Mouse (Mus musculus): ENCODE measurements around the gene Sptbn1.

Sptbn1 gene

DNA sequence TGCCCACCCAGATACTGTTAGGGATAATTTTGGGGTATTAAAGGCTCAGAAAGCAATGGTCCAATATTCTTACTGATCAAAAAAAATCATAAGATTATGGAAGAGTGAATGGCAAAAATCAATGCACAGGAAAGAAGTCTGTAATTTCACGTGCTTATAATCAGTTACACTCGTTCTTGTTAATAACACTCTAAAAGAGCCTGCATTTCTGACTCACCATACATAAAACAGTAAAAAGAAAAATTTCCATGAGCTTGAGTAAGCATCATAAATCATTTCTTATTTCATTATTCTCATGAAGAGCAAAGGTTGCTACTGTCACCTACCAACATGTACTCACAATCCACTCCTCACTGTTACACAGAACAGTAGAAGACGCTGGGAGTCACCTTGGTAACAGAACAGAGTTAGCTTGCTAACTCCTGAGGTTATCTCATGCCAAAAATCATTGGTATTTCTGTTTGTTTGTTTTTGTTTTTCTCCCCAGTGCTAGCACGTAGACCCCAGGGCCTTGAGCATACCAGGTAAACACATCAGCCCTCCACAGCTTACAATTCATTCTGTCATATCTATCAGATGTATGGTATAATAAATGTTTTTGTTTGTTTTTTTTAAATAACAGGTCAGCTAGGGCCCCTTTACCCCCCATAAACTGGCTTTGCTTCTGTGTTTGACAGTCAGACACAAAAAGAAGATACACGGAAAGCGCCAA is 57.7 kb downstream of the Sptbn1 start:
- no peak for DNase-seq

DNA sequence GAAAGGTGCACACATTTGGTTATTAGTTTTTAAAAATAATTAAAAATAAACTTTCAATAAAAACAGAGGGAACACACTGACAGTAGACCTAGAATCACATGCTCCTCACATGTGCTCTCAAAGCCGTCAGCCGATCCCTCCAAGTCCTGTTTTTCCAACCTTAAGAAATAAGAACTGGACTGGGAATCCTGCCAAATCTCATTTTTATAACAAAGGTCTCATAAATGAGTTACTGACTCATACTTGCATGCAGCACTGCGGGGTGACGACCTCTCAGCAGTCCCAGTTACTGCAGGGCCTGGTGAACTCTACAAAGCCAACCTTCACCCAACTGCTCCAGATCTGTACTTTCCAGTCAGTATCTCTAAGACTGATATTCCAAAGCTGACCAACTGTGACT is 58.5 kb downstream of the Sptbn1 start:
- DNase-seq = no peak

DNA sequence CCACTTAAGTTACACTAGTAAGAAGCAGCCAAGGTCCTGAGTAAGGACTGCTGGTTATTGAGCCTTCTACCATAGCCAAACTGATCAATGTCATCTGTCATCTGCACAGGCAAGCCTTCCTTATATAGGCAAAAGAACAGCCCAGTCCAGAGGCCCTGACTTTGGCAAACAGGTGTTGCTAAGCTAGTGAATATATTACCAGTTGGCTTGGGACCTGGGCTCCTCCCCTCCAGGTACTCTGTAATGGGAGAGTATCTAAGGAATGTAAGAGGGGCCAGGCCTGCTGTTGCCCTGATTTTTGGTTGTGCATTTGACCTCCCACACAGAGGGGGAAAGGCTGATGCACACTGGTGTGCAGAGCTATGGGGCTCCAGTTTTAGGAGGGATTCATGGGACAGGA is 63.6 kb downstream of the Sptbn1 start:
- no peak for DNase-seq

DNA sequence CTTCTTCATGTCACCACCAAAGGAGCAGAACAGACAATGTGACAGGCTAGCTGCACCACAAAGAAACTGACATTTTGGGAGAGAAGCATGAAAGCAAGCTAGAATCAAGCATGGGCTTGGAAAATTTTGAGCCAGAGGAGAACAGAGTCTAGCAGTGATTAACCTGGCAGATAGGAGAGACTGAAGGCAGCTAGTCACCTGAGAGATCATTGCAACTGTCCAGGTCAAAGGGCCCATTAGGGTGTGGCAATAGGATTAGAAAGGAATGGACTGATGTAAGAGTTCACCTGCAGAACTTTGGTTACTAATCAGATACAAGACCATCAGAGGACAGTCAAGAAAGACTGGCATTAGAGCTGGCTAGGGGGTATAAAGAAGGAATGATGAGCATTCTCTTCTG is 67.6 kb downstream of the Sptbn1 start:
- DNase-seq = no peak

DNA sequence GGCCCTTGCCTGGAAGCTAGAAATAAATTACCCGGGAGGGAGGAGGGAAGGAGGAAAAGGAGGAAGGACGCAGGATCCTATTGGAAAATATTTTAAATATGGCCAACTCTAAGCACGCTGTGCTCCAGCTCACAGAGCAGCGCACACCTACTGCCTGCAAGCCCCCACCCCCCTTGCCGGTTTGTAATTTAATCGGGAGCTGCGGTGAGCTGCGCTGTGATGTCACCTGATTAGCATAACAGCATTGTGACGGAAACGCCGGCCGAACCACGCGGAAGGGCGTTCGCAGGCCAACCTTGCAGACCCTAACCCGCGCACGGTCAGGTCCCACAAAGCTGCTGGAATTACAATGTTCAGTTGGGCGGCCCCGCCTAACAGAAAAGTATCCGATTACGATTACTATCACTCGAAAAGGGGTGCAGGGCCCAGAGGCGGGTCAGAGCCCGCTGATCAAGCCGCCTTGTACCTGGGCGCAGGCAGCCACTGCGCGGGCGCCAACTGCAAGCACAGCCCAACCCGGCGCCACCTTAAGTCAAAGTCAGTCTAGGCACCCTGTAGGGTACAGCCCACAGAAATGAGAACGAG is 69.8 kb downstream of the Sptbn1 start:
- DNase-seq = peak; percentile 39

DNA sequence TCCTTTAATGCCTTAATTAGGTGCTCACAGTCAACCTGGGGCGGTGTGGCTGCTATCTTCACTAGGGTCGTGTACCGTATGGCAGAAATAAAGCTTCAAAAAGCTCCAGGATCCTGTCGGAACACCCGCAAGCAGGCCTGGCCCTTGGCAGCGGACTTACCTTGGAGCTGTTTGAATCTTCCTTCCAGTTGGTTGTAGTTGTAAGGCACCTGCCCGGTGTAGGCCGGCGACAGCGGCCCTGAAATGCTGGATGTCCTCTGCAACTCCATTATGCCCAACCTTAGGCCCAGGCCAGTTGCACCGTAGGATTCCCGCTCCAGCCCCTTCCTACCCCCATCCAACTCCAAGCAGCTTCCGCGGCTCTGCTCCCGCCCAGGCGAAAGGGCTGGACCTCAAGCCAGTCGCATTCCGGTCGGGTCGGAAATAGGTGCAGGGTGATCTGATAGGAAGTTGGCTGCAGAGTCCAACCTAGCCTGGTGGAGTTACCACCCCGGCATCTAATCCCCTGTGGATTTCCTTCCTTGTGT is 70.3 kb downstream of the Sptbn1 start:
- peak; percentile 34 for DNase-seq

DNA sequence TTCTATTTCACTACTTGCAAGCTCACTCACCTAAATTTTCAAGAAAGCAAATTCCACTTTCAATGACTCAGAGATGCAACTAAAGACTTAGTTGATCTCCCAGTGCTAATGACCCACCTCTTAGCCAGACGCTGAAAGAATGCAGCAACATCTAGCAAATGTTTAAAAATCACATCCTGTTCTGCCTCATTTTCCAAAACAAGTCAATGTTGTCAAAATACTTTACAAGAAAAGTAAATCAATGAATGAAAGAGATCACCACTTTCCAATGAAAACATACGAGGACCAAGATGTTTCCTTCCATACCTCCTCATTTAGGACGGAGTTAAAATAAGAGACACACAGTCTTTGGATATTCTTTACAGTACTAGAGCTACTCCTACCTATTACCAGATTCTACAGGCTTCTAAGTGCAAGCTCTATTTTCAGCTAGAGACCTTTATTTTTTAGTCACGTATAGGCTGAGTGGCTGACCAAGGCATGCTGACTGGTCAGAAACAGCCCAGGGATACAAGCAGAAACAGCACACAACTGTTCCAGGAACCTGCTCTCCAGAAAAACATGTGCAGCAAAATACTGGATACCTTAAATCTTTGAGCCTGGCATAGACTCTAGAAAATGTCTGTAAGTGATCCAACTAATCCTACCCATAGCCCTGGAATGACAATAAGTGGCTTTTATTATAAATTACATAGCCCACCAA is 71.5 kb downstream of the Sptbn1 start:
- no peak for DNase-seq

DNA sequence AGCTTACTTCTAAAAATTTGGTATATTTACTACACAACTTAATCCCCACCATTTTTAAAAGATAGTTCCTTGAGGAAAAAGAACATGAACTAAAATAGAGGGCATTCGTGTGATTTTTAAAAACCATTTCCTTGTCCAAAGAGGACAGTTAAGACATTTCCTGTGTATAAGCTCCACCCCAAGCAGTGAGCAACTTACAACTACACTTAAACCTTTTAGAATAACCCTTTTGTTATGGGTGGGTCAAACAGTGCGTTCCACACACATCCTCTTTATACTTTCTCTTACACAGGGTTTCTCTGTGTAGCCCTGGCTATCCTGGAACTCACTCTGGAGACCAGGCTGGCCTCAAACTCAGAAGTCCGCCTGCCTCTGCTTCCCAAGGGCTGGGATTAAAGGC is 72.2 kb downstream of the Sptbn1 start:
- DNase-seq = no peak

DNA sequence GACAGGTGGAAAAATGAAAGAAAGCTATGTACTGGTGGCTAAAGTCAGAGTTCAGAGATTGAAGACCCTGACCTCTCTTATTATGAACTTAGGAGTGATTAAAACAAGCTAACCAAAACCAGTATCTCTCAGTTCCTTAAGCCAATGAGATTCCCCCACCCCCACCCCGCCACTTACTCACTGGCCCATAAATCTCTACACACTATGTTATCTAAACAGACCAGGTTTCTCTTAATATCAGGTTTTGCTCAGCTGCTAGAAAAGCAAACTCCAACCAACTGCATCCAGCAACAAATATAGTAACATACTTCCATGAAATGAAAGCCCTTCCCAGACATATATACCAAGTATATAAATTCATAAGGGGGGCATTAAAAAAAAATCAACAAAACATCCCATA is 73.2 kb downstream of the Sptbn1 start:
- no peak for DNase-seq

DNA sequence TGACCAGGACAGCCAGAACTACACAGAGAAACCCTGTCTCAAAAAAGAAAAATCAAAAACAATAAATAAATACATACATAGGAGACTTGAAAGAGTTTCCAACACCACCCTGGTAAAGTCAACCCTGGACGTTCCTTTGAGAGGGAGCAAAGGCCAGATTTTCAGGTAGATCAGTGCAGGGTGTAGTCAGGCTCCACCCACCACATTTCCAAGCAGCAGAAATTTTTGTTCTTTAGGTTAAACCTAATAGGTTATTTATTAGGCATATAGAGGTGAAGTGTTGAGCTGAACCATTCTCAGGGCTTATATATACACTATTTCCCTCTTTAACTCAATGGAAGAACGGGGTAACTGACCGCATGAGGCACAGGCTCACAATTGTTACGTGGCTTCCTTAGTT is 77.0 kb downstream of the Sptbn1 start:
- no peak for DNase-seq

DNA sequence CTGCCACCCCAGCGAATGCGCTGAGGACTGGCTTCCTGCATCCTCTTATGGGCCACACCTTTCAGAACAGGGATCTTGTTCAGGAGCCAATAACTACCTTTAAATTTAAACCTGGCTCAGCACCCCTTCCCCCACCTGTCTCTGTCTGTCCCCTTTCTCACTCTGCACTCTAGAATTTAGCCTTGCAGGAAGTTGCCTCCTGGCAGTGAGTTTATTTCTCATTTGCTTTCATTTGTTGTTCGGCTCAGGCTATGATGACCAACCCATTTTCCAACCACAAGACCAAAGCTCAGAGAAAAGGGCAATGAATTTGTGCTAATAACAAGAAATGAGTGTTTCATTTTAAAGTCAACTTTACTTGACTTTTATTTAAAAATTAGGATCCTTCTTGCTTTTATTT is 77.9 kb downstream of the Sptbn1 start:
- no peak for DNase-seq

DNA sequence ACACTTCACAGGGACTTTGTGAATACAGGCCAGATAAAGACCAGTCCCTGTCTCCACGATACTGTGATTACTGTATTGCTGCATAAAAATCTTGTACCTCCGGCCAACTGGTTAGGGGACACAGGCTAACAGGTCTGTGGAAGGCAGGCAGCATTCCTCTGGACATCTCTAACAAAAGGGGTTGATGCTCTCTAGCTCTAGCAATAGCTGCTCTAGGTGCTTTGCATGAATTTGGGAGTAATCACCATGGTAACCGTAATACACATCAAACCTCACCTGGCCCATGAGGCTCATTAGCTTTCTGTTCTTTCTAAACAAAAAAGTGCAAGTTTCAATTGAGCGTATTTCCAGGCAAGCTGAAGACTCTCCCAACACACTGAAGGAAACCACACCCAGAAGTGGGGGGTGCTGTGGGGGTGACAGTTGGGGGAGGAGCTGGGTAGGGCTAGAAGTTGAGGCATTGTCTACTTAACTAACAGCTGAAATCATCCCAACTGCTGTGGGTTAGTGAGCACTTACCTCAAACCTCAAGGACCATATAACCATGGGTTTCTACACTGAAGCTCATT is 81.0 kb downstream of the Sptbn1 start:
- DNase-seq = no peak

DNA sequence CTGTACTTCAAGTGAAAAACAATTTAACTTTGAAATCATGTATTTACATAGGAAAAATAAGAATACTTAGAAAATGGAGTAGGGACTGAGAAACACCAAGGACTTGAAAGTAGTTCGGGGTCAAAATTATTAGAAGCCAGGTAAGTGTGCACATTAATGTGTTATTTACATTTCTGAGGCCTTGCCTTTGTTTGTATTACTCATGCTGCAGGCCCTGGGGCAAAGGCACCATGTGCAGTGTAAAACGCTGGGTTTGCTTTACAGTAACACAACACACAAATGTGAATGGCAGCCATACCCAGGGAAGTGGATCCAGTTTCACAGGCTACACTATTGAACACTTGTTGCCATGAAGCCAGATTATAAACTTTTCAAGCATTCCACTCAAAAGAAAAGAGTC is 83.4 kb downstream of the Sptbn1 start:
- no peak for DNase-seq

DNA sequence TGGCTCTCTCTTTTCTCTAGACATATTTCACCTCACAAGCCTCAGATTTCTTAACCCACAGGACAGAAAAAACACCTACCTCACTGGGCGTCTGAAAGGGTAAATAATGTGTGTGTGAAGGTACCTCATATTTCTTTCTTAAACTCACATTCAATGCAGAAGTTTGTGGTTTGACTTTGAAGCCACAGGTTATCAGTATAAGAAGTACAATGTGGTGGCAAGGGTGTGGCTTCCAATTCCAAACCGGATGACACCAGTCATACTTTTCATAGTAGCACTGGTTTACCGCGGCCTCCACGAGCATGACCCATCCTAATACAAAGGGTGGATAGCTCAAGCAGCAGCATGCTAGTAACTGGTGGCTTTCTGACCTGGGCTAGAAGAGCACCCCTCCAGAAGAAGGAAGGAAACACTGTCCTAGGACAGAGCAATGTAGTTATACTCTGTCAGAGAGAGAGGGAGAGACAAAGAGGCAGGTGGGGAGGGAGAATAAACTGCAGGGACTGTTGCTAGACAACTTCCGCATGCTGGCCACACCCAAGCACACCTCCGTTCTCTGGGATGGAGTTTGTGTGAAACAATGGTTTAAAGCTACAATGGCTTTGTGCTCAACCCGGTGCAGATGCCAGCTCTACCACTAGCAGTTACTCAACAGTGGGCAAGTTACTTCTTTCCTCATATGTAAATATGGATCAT is 85.1 kb downstream of the Sptbn1 start:
- DNase-seq = no peak

DNA sequence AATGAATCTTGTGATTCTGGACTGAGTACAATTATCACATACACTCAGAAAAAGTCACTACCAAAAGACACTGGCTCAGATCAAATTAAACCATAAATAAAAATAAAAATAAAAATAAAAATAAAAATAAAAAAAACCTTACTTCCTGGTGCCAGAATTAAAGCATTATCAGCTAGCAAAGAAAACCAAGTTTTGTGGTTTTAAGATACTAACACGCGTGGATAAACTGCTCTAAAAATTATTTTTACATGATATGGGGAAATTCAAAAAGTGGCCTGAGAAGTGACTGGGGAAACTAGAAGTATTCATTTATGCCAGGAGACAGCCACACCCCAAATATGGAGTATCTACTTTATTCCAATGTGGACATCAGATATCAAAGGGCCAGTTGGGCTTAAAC is 89.8 kb downstream of the Sptbn1 start:
- DNase-seq = no peak

DNA sequence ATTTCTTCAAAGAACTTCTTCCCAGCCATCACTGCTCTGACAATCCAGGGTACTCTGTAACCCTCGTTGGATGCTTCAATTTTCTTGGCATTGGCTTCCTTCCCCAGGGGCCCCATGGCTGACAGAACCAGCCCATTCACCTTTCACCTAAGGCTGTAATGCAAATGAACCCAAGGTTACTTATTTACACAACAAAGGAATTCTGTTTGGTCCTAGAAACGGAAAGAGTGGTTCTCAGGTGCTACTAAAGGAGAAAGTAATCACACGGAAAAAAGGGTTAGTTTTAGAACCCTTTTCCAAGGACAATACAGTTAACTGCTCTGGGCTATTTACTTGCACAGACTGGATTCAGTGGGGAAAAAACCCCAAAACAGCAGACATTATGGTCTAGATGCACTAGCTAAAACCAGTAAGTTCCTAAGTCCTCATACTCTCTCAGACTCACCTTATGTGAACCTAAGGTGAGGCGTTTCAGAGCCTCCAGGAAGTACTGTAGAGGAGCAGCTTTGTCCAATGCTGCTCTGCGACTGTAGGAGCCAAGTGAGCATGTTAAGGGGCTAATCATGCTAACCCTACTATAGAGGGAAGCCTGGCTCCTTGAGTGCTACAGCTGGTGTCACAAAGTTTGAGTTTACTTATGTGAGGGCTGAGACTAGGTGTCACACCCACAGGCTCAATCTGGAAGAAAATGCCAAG is 90.7 kb downstream of the Sptbn1 start:
- no peak for DNase-seq

DNA sequence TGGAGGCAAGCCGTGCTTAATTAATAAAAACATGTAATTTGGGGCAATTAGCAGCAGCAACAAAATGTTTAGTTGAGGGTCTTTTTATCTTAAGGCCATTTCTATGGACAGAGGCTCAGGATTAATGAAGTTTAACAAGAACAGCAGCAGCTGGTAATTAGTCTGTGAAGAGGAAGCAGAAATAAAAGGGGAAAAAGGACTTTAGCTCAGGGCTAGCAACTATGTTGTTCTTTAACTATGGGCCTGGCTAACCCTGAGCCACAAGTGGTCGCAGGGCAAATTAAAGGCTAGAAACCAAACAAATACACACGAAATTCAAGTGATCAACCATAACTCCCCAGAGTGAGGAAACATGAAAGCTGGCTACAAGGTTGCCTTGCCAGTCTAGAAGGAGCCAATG is 91.9 kb downstream of the Sptbn1 start:
- no peak for DNase-seq

DNA sequence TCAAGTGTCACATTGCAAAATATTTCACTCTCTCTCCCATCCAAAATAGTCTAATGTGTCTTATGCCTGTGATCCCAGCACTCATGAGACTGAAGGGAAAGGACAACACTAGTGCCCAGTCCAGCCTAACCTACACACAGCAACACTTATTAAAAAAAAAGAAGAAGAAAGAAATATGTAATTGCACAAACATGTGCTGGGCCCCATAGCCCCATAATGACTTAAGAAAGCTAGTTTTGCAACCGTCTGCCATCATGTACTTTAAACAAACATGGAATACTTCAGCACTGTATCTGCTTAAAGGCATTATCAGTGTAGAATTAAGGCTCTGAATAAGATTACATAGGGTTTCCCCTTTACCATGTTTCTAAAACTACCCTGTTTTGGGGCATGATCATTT is 92.4 kb downstream of the Sptbn1 start:
- no peak for DNase-seq

DNA sequence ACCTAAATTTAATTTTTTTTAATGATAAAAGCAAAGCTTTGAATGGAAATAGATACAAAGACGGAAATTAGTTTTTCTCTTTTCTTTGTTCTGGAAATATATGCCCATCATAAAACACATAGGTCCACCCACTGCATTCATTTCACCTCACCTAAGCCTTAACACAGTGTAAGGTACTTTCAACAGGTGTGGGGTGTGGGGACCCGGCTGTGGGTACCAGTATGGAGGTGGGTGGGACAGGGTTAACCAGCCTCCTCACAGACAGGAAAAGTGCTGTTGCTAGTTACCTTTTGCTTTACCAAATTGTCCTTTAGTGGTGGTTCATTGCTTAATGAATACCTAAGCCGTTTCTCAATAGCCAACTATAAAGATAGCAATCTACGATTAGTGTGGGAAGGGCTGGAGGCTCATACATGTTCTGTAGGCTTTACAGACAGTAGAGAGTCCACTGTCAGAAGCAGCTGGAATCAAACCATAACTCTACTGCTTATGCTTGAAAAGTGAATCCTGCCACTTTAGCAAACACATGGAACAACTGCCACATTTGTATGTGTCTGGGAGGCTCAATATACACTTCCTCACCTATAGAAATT is 96.3 kb downstream of the Sptbn1 start:
- no peak for DNase-seq

DNA sequence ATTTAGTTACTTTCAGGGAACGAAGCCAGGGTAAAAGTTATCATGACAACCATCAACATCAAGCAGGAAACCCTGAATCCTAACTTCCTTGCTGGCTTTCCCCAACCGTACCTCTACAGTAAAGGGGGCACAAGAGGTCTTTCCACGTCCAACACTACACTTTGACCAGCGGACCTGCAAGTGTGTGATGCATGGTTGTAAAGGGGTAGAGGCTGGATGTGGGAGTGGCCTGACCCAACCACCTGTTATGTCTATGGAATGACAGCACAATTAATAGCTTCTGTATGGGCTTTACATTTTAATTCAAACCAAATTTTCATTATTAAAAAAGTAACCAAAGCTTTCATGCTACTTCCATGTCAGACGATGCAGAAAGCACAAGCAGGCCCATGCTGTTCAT is 96.8 kb downstream of the Sptbn1 start:
- DNase-seq = no peak

DNA sequence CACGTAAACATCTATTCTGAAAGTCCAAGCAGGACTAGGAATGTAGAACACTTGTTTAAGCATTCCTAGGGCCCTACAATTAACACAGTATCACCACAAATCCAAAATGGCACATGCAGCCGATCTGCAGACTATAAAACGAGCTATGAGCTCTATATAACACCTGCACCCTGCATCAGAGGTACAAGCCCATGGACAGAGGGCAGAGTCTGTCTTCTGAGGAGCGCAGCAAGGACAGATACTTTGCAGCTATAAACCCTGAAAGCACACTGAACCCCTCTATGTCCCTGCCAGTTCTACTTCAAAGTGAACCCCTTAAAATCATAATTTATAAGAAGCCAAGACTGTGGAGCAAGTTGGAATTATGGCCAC is 101.4 kb downstream of the Sptbn1 start:
- no peak for DNase-seq

DNA sequence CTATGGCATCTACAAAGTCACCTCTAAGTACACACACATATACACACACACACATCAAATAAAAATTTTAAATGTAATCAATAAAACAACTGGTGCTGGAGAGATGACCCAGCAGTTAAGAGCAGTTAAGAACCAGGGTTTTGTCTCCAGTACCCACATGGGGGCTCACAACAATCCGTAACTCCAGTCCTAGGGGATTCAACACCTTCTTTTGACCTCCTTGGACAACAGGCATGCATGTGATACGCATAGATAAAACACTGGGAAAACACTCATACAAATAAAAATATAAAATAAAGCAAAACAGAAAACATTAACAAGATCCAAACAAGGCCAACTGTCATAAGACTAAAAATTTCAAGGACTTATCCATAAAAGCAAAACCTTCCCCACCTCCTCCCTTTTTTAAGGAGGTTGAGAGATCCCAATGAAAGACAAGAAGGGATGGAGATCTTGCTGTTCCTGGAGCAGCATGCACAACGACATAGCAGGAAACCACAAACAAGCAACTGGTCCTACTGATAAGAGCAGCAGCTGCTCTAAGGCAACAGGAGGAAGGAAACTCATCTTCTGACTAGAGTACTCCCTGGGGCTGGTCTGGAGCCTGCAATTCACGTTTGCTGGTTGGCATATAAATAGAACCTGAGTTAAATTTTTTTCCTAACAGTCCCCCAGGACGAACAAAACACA is 102.0 kb downstream of the Sptbn1 start:
- DNase-seq = no peak

Measured in cerebellum, adult 11 months (tissue).